In the genomic region with DNA sequence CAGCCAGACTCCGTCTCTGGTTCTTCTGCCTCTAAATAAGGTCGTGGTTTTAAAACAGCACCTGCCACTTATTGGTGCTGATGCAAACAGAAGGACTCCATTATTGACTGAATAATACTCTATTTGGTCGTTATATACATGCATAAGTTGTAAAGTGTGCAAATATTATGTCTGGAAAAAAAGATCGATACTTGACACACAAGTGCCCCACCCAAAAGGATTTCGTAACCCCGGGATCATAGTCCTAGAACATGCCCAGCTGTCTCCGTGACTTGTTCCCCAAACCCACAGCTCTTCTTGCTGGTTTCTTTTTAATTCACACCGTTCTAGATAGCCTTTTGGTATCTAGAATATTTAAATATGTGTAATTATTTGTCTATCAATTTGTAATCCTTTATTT, we compare ENCODE assay signal across 8 mouse cellular contexts. TPM values are rescaled to one million over a fixed set of nuclear protein-coding genes. Genes with fewer than 3 reads are reported as not detected.
A peak's percentile ranks its signal among the peaks of the same experiment; 100 is the strongest.
DNase-seq lines count a peak whose midpoint lies in the region; ATAC-seq and TF ChIP-seq lines count a peak whose summit lies in the region.

No protein-coding gene starts in this region.

- peak; percentile 15 for DNase-seq in cerebellum, adult 9-10 months
- DNase-seq in cerebellum, postnatal 4 days (ENCODE audit: low spot score in 2 of 2) = no peak
- DNase-seq in thymus, postnatal 10 days (ENCODE audit: low spot score in 2 of 2) = no peak
- DNase-seq in frontal cortex, postnatal 25 days (ENCODE audit: low spot score in 2 of 2) = no peak
- DNase-seq in frontal cortex, postnatal 36 days (ENCODE audit: low spot score in 2 of 2) = no peak

- 67% methylated on average over 8 of the region's 8 CpGs for WGBS in heart, embryonic 16.5 days
- WGBS in liver, embryonic 15.5 days (ENCODE audit: insufficient replicate concordance) = 45% methylated on average over 8 of the region's 8 CpGs

- TF ChIP-seq POLR2A in ES-Bruce4 (IDR thresholded peaks at IDR 0.05; ENCODE audit: insufficient read depth, low read length) = no peak

- no peaks in the 10 kb centered on the region for H3K36me3 ChIP-seq in ES-Bruce4 (ENCODE audit: control insufficient read depth, insufficient read depth, low read length, poor library complexity, severe bottlenecking)
- H3K36me3 ChIP-seq in heart, embryonic 16.5 days (ENCODE audit: control insufficient read depth, insufficient read depth) = 0 out of 2 replicates have a peak, but pooled peaks cover 2% of the 10 kb centered on the region
- no peaks in the 10 kb centered on the region for H3K36me3 ChIP-seq in liver, embryonic 15.5 days (replicated peaks)

- no peaks in the 10 kb centered on the region for H3K27me3 ChIP-seq in ES-Bruce4 (ENCODE audit: control insufficient read depth, insufficient read depth, low read length, poor library complexity, severe bottlenecking)
- no peaks in the 10 kb centered on the region for H3K27me3 ChIP-seq in heart, embryonic 16.5 days (ENCODE audit: control insufficient read depth, insufficient read depth, low read length)
- H3K27me3 ChIP-seq in liver, embryonic 15.5 days = no peaks in the 10 kb centered on the region

- no peak for ATAC-seq in heart, embryonic 16.5 days (replicated peaks; ENCODE audit: extremely low read depth, insufficient read depth, low FRiP score)
- ATAC-seq in liver, embryonic 15.5 days (ENCODE audit: insufficient read depth) = no peak

- H3K9ac ChIP-seq in ES-Bruce4 (ENCODE audit: low read depth, poor library complexity, severe bottlenecking) = peak overlapping the region; percentile 26; the same call in 1 of the 2 replicates
- peak overlapping the region; percentile 50 for H3K9ac ChIP-seq in heart, embryonic 16.5 days (ENCODE audit: low read length)
- no peak overlapping the region for H3K9ac ChIP-seq in liver, embryonic 15.5 days

- no peak for TF ChIP-seq CTCF in ES-Bruce4 (IDR thresholded peaks at IDR 0.05; ENCODE audit: low read depth, low read length)

- H3K4me3 ChIP-seq in ES-Bruce4 (ENCODE audit: low read depth, low read length) = no peak overlapping the region
- H3K4me3 ChIP-seq in heart, embryonic 16.5 days (ENCODE audit: low read length) = peak overlapping the region; percentile 86
- peak overlapping the region; percentile 64 for H3K4me3 ChIP-seq in liver, embryonic 15.5 days (replicated peaks)

- peak overlapping the region; percentile 96 for H3K4me2 ChIP-seq in heart, embryonic 16.5 days (ENCODE audit: low read depth, low read length)
- H3K4me2 ChIP-seq in liver, embryonic 15.5 days = peak overlapping the region; percentile 85

- TF ChIP-seq EP300 in ES-Bruce4 (IDR thresholded peaks at IDR 0.05; ENCODE audit: insufficient read depth, low read depth, low read length) = no peak

- no peak overlapping the region for H3K27ac ChIP-seq in ES-Bruce4 (ENCODE audit: insufficient read depth, low read length)
- H3K27ac ChIP-seq in heart, embryonic 16.5 days (ENCODE audit: low read length) = peak overlapping the region; percentile 46; the same call in 1 of the 2 replicates
- no peak overlapping the region for H3K27ac ChIP-seq in liver, embryonic 15.5 days (replicated peaks)

- no peaks in the 10 kb centered on the region for H3K9me3 ChIP-seq in ES-Bruce4 (replicated peaks; ENCODE audit: control insufficient read depth, insufficient read depth, low read length, poor library complexity, severe bottlenecking)
- H3K9me3 ChIP-seq in heart, embryonic 16.5 days (replicated peaks; ENCODE audit: control insufficient read depth, low read length) = no peaks in the 10 kb centered on the region
- no peaks in the 10 kb centered on the region for H3K9me3 ChIP-seq in liver, embryonic 15.5 days (replicated peaks)

- H3K4me1 ChIP-seq in ES-Bruce4 (ENCODE audit: control insufficient read depth, insufficient read depth, low read length) = peaks cover 3% of the 10 kb centered on the region
- peaks cover 26% of the 10 kb centered on the region for H3K4me1 ChIP-seq in heart, embryonic 16.5 days (ENCODE audit: control insufficient read depth, insufficient read depth, low read length)
- H3K4me1 ChIP-seq in liver, embryonic 15.5 days (replicated peaks) = peaks cover 20% of the 10 kb centered on the region

RNA-seq across cellular contexts. Expression of a gene that starts 0.9 kb away (rescaled TPM):
- polyA plus RNA-seq in ES-Bruce4 (2011; ENCODE audit: insufficient read depth, insufficient read length, low read depth, missing spikeins) = 40.4 and 44.1 TPM in 2 replicates
- polyA plus RNA-seq in heart, embryonic 16.5 days (2015; fragmentation: Nextera tagmentation; extraction: Ambion mirVana) = 13.6 TPM in 2 replicates
- polyA plus RNA-seq in liver, embryonic 15.5 days (2015; fragmentation: Nextera tagmentation; extraction: Ambion mirVana) = 3.5 and 3.7 TPM in 2 replicates
